Mouse (Mus musculus) lung, postnatal 36 days (tissue): Measurements from ENCODE around the gene Sh2d5.
A peak's percentile ranks its signal among the peaks of the same experiment; 100 is the strongest.

Experiments
- DNase-seq: peaks from one replicate; pipeline ENCODE4 v3.0.0; 2022; ENCODE audit warnings: mixed read lengths

Sh2d5 gene

GRCm38 (mm10) chr4:138250088-138250960 lies at the start of gene Sh2d5, which contains the start of gene Kif17:
Sh2d5 (plus strand) TSS chr4:138250403.
Kif17 (plus strand) TSS chr4:138250435.
- peak; percentile 75 for DNase-seq

- DNase-seq = no peak
These were observed 49.4 kb upstream of the Sh2d5 start for GRCm38 (mm10) chr4:138200769-138201168.

GRCm38 (mm10) chr4:138201696-138202095 lies 48.5 kb upstream of the Sh2d5 start:
- no peak for DNase-seq

- DNase-seq = no peak
These were observed 40.1 kb upstream of the Sh2d5 start for GRCm38 (mm10) chr4:138210116-138210515.

- peak; percentile 67 for DNase-seq
These were observed 36.3 kb upstream of the Sh2d5 start for GRCm38 (mm10) chr4:138213861-138214260.

- DNase-seq = peak; percentile 50
These were observed 34.5 kb upstream of the Sh2d5 start for GRCm38 (mm10) chr4:138215671-138216199.

GRCm38 (mm10) chr4:138216200-138216890 lies 33.9 kb upstream of the Sh2d5 start, which contains the start of gene Hp1bp3:
Hp1bp3 (plus strand) TSS chr4:138216296.
- peak; percentile 82 for DNase-seq

GRCm38 (mm10) chr4:138216891-138217392 lies 33.3 kb upstream of the Sh2d5 start:
- peak; percentile 99 for DNase-seq

- peak; percentile 8 for DNase-seq
These were observed 32.8 kb upstream of the Sh2d5 start for GRCm38 (mm10) chr4:138217441-138217840.

GRCm38 (mm10) chr4:138217951-138218685 lies 32.1 kb upstream of the Sh2d5 start:
- DNase-seq = no peak

- no peak for DNase-seq
These were observed 30.9 kb upstream of the Sh2d5 start for GRCm38 (mm10) chr4:138219331-138219730.

- DNase-seq = no peak
These were observed 29.4 kb upstream of the Sh2d5 start for GRCm38 (mm10) chr4:138220761-138221160.

- no peak for DNase-seq
These were observed 28.8 kb upstream of the Sh2d5 start for GRCm38 (mm10) chr4:138221406-138221805.

GRCm38 (mm10) chr4:138222396-138222795 lies 27.8 kb upstream of the Sh2d5 start:
- no peak for DNase-seq

GRCm38 (mm10) chr4:138223623-138224022 lies 26.6 kb upstream of the Sh2d5 start:
- DNase-seq = no peak

GRCm38 (mm10) chr4:138246756-138247665 lies 3.2 kb upstream of the Sh2d5 start:
- no peak for DNase-seq

GRCm38 (mm10) chr4:138251819-138252218 lies 1.6 kb downstream of the Sh2d5 start:
- no peak for DNase-seq

GRCm38 (mm10) chr4:138252231-138252630 lies 2.0 kb downstream of the Sh2d5 start:
- DNase-seq = no peak

- DNase-seq = no peak
These were observed 7.0 kb downstream of the Sh2d5 start for GRCm38 (mm10) chr4:138257116-138257687.

GRCm38 (mm10) chr4:138258663-138259062 lies 8.5 kb downstream of the Sh2d5 start:
- DNase-seq = no peak

- no peak for DNase-seq
These were observed 9.3 kb downstream of the Sh2d5 start for GRCm38 (mm10) chr4:138259482-138259881.
